Mouse (Mus musculus): Measurements from ENCODE around the gene Gm21650.

Gene Gm21650

DNA sequence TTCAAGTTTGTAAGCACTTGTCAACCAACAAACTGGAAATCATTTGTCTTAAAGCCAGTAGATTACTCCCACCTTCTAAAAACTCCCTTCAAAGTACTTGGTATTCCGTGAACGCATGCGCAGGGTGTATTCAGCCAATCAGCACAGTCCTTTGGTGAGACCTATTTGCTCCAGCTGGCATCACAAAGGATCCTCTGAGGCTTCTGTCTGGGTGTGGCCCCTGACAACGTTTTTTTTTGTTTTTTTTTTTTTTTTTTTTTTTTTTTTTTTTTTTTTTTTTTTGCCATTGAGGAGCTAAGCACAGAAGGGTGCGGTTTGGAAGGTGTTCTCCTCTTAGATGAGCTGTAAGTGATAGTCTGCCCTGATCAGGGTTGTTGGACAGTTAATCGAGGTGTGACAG lies at the start of gene Gm21650:
Gene Gm21650 (plus strand): TSS at position 301 of the 400 bp plus-strand sequence.
- WGBS: 0% methylated on average over 1 of the region's 6 CpGs

Data from cerebral cortex, adult 2 months (tissue).